Mouse (Mus musculus) hindbrain, embryonic 11.5 days (tissue): ENCODE results near the gene Fxyd2. TPM values are rescaled to one million over a fixed set of nuclear protein-coding genes. Genes with fewer than 3 reads are reported as not detected.

ENCODE experiments used
- ATAC-seq: fragments of 200-750 bp; cut with Nextera tagmentation; 2 replicates; pipeline ENCODE4 v1.8.0; 2017; ENCODE audit warnings: mild to moderate bottlenecking, moderate TSS enrichment, moderate library complexity; ENCODE audit not compliant: low FRiP score
- DNase-seq: peaks from one replicate; pipeline ENCODE4 v3.0.0-alpha.2; 2015; ENCODE audit warnings: low spot score
- H3K27ac ChIP-seq: fragments of 300-500 bp; sonication (generic); 2 replicates; pipeline ENCODE4 v1.5.1; 2014; ENCODE audit warnings: mild to moderate bottlenecking, low read depth, low read length
- H3K27me3 ChIP-seq: fragments of 300-500 bp; sonication (generic); 2 replicates; pipeline ENCODE4 v1.6.1; 2014; ENCODE audit warnings: mild to moderate bottlenecking, low read length, moderate library complexity, mixed read lengths; ENCODE audit not compliant: control insufficient read depth, insufficient read depth
- H3K36me3 ChIP-seq: fragments of 300-500 bp; sonication (generic); 2 replicates; pipeline ENCODE4 v1.6.1; 2014; ENCODE audit warnings: mild to moderate bottlenecking, low read length, moderate library complexity, mixed read lengths; ENCODE audit not compliant: control insufficient read depth, insufficient read depth
- H3K4me1 ChIP-seq: fragments of 300-500 bp; sonication (generic); replicated peaks from 2 replicates; pipeline ENCODE4 v1.6.1; 2014; ENCODE audit warnings: low read length, mixed read lengths; ENCODE audit not compliant: control insufficient read depth, insufficient read depth
- H3K4me2 ChIP-seq: fragments of 300-500 bp; sonication (generic); replicated peaks from 2 replicates; pipeline ENCODE4 v1.6.1; 2014; ENCODE audit warnings: mild to moderate bottlenecking, low read depth, low read length
- H3K4me3 ChIP-seq: fragments of 300-500 bp; sonication (generic); 2 replicates; pipeline ENCODE4 v1.5.1; 2014; ENCODE audit warnings: low read depth, low read length
- H3K9ac ChIP-seq: fragments of 300-500 bp; sonication (generic); 2 replicates; pipeline ENCODE4 v1.6.1; 2014; ENCODE audit warnings: low read depth, low read length
- H3K9me3 ChIP-seq: fragments of 300-500 bp; sonication (generic); 2 replicates; pipeline ENCODE4 v1.6.1; 2016; ENCODE audit warnings: low read length; ENCODE audit not compliant: control insufficient read depth
- WGBS: fragments of 180-500 bp; shearing (Covaris S2); extraction: QIAGEN DNeasy Blood & Tissue Kit; methylation state at CpG from one replicate; pipeline ENCODE4 v1.1.7; 2014; 5-methylcytosine and 5-hydroxymethylcytosine counted together
- polyA plus RNA-seq: library from polyadenylated mRNA; unstranded; fragments of >200 nt; fragmentation: Nextera tagmentation; extraction: Ambion mirVana; gene quantifications from 2 replicates; pipeline ENCODE4 v1.2.1, GENCODE M21; 2014

Fxyd2 gene
- polyA plus RNA-seq, 1 experiment from 2014 or later, result 1.5 TPM

DNA sequence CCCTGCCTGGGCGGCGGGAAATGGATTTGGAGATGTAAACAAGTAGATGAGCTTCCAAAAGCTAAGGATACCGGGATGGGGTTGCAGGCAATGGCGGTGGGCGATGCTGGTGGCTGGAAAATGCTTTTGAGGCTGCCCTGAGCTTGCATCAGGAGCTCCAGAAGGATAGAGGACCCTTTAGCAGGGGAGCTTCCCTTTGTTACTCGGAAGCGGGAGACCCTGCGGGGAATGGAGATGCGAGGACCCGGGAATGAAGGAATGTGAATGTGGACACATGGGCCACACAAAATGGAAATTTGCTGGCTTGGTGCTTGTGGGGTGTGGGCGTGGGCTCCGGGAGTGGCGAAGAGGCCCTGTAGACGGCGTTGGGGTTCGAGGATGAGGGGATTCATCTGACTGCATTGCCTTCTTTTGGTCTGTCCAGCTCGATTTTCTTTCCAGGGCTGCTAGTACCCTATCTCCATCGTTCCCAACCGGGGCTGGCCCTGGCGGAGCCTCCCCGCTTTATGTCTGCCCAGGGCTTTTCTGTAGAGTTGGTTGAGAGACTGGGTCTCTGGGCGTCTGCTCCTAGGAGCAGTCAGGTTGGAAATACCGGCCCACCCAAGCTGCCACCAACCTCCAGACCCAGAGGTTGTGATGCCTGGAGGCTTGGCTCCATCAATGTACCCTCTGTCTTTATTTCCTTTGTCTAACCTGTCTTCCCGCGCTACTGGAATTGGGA lies 28.7 kb upstream of the Fxyd2 start:
- 5% methylated on average over 25 of the region's 25 CpGs for WGBS
- peak; percentile 55 for DNase-seq
- H3K4me1 ChIP-seq, result 0 out of 2 replicates have a peak, but pooled peaks cover 3% of the 10 kb centered on the region
- peak overlapping the region; percentile 73 for H3K9ac ChIP-seq
- H3K4me3 ChIP-seq, result peak overlapping the region; percentile 59
- peak overlapping the region; percentile 82 for H3K4me2 ChIP-seq
- H3K9me3 ChIP-seq, result no peaks in the 10 kb centered on the region
- no peaks in the 10 kb centered on the region for H3K36me3 ChIP-seq
- H3K27me3 ChIP-seq, result no peaks in the 10 kb centered on the region
- peak; percentile 56 for ATAC-seq
- H3K27ac ChIP-seq, result peak overlapping the region; percentile 8

DNA sequence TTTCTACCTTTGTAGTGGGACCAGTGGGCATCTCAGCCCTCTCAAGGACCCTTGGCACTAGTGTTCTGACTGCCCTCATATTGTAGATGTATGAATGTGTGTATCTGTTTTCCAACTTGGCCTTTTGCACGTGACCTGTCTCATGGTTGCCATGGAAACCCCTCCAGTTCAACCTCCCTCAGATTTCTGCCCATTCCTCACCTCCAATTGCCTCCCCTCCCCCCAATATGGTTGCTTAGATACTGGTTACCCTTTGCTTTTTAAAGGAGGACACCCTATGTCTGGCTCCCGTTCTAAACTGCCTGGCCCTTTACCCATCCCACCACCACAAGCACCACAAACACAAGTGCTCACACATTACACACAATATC lies 28.1 kb upstream of the Fxyd2 start:
- Histone ChIP-seq H3K9ac (peak overlapping the region; percentile 73), H3K4me2 (peak overlapping the region; percentile 82), H3K27ac (peak overlapping the region; percentile 8; the same call in 1 of the 2 replicates), H3K4me3 (peak overlapping the region; percentile 59), H3K4me1 (0 out of 2 replicates have a peak, but pooled peaks cover 3% of the 10 kb centered on the region), H3K9me3 (no peaks in the 10 kb centered on the region), H3K27me3 (no peaks in the 10 kb centered on the region), H3K36me3 (no peaks in the 10 kb centered on the region)
- DNase-seq, result peak; percentile 71
- 19% methylated on average over 2 of the region's 2 CpGs for WGBS
- peak; percentile 53 for ATAC-seq

DNA sequence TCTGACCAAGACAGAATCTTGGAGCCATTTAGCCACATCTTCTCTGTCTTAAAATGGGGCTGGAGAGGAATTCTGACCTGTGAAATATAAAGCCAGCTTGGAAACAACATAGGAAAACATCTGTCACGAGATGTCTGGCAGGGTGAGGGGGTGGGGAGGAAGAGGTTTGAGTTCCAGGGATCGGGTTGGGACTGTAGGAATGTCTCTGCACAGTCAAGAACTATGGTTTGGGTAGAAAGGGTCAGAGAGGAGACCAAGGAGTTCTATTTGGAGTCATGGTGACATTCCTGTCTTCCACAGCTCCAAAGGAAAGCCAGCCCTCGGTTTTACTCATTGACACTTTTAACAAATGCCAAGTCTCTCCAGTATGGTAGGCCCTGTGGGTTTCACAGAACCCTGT lies 25.6 kb upstream of the Fxyd2 start:
- H3K9me3 ChIP-seq, result no peaks in the 10 kb centered on the region
- no peak for DNase-seq
- no peaks in the 10 kb centered on the region for H3K36me3 ChIP-seq
- no peak overlapping the region for H3K4me3 ChIP-seq
- no peaks in the 10 kb centered on the region for H3K27me3 ChIP-seq
- H3K27ac ChIP-seq, result no peak overlapping the region
- H3K9ac ChIP-seq, result no peak overlapping the region
- no peak overlapping the region for H3K4me2 ChIP-seq
- 0 out of 2 replicates have a peak, but pooled peaks cover 3% of the 10 kb centered on the region for H3K4me1 ChIP-seq
- no peak for ATAC-seq
- 68% methylated on average over 3 of the region's 3 CpGs for WGBS

DNA sequence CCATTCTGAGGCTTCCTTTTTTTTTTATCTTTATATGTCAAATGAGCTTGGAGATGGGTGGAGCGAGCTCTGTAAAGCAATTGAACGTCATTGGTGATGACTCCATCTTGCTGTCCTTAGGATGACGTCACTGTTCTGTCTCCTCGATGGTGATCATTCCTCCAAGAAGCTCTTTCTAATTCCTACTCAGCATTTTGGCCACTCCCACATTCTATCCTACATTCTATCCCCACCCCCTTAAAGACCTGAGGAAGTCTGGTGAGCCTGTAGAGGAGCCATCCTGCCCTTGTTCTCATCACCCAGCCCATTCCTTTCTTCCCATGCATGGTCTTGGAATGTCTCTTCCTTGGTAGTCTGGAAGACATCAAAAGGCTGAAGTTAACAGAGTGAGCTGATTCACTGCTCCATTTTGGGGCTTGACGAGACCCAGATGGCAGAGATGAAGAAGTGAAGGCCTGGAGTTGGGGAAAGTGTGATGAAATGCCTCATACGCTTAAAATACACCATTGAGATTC lies 24.4 kb upstream of the Fxyd2 start:
- 90% methylated on average over 6 of the region's 6 CpGs for whole genome bisulfite sequencing
- DNase-seq, result no peak
- Histone ChIP-seq H3K4me2 (no peak overlapping the region), H3K4me1 (0 out of 2 replicates have a peak, but pooled peaks cover 3% of the 10 kb centered on the region), H3K27ac (no peak overlapping the region), H3K27me3 (no peaks in the 10 kb centered on the region), H3K9ac (no peak overlapping the region), H3K36me3 (no peaks in the 10 kb centered on the region), H3K9me3 (no peaks in the 10 kb centered on the region), H3K4me3 (no peak overlapping the region)
- ATAC-seq, result no peak

DNA sequence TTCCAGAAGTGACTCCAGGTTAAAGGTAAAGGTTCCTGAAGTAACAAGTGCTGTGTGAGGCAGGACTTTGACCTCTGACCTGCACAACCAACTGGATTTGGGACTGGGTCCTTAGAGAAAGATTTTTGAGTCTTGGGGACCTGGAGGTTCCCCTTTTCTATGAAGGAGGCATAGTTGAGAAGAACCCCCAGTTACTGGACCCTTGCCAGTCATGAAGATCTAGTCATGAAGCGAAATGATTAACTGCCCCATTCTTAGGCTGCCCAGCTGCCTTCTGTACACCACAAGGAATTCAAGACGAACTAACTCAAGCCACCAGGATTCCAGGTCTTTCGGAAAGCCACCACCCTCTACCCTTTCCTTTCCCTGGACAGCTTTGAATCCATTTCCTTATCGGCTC lies 23.0 kb upstream of the Fxyd2 start:
- Histone ChIP-seq H3K9me3 (no peaks in the 10 kb centered on the region), H3K4me3 (no peak overlapping the region), H3K4me1 (0 out of 2 replicates have a peak, but pooled peaks cover 3% of the 10 kb centered on the region), H3K27ac (no peak overlapping the region), H3K4me2 (no peak overlapping the region), H3K36me3 (no peaks in the 10 kb centered on the region), H3K9ac (no peak overlapping the region), H3K27me3 (no peaks in the 10 kb centered on the region)
- DNase-seq (no peak), ATAC-seq (no peak)
- WGBS, result 85% methylated on average over 4 of the region's 4 CpGs

DNA sequence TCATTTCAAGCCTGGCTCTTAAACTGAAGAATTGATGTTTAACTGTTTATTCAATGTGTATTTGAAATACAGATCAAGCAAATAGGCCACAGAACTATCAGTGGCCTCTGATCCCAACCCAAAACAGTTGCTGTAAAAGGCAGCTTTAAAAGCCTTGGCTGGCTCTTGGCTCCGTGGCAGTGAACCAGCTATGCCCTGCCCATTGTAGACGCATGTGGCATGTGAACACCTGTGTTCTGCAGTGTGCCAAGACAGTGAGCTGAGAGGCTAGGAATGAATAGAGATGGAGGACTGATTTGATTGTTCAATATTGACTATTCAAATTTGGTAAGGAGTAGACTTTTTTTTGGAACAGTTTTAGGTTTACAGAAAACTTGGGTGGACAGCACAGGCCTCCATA lies 22.6 kb upstream of the Fxyd2 start:
- no peaks in the 10 kb centered on the region for H3K36me3 ChIP-seq
- H3K9me3 ChIP-seq, result no peaks in the 10 kb centered on the region
- H3K27me3 ChIP-seq, result no peaks in the 10 kb centered on the region
- no peaks in the 10 kb centered on the region for H3K4me1 ChIP-seq
- H3K9ac ChIP-seq, result no peak overlapping the region
- no peak overlapping the region for H3K27ac ChIP-seq
- WGBS, result 94% methylated on average over 2 of the region's 2 CpGs
- H3K4me2 ChIP-seq, result no peak overlapping the region
- H3K4me3 ChIP-seq, result no peak overlapping the region
- DNase-seq, result no peak
- ATAC-seq, result no peak

DNA sequence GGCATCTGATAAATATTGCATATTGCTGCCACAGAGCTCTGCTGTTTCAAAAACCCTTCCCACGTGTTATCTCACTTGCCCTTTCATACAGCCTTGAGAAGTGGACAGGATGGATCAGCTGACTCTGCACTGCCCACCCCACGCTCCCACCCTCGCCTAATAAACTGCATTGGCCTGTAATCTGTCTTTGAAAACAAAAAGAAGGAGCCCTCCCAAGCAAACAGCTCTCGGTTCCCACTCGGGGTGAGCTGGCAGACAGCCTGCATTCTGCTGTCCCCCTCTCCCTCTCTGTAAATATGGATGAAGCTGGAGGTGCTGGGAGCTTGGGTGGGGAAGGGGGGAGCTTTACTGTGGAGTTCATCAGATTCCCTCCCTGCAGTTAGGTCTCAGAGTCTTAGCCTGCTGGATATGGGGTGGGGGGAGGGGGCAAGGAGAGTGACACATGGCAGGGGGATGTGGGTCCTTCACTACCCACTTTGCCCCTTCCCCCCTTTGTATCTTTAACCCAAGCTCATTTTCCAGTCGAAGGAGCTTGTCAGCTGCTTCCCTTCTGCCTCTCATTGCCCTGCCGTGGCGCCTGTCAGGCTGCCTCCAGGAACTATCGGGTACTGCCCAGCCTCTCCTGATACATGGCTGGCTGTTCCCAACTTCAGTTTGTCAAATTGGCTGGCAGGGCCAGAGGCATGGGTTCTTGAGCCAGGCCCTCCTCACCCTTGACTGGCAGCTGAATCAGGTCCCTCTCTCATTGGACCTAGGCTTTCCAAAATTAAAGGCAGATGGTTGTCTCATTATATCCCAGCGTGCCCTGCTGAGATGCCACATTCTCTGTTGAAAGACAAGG lies 18.8 kb upstream of the Fxyd2 start:
- DNase-seq, result no peak
- Histone ChIP-seq H3K9ac (no peak overlapping the region), H3K36me3 (no peaks in the 10 kb centered on the region), H3K27ac (peak overlapping the region; percentile 33; the same call in 1 of the 2 replicates), H3K4me1 (no peaks in the 10 kb centered on the region), H3K9me3 (no peaks in the 10 kb centered on the region), H3K4me3 (no peak overlapping the region), H3K4me2 (no peak overlapping the region; the same call in 1 of the 2 replicates), H3K27me3 (no peaks in the 10 kb centered on the region)
- no peak for ATAC-seq
- WGBS, result 59% methylated on average over 10 of the region's 10 CpGs

DNA sequence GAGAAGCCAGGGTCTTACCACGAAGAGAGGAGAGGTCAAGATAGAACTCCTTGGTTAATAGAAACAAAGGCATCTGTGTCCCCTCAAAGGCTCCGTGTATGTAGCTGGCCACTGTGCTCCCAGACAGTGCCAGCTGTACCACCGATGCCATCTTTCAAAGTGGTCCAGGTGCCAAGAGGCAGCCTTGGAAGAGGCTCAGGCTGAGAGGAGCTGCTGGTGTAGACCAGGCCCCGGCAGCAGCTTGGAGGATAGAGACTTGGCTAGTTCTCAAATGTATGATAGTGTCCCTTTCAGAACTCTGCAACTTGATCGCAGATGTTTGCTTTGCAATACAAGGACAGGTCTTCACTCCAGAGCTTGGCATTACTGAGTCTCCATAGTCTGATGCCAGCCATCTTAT lies 17.1 kb upstream of the Fxyd2 start:
- Histone ChIP-seq H3K4me2 (no peak overlapping the region), H3K9ac (no peak overlapping the region), H3K9me3 (no peaks in the 10 kb centered on the region), H3K4me1 (no peaks in the 10 kb centered on the region), H3K4me3 (no peak overlapping the region), H3K27ac (no peak overlapping the region), H3K36me3 (no peaks in the 10 kb centered on the region), H3K27me3 (no peaks in the 10 kb centered on the region)
- DNase-seq, result no peak
- no peak for ATAC-seq
- WGBS, result 88% methylated on average over 5 of the region's 5 CpGs
